Mouse (Mus musculus): ENCODE results near the gene Dhrs9.

- TF ChIP-seq EP300 (IDR thresholded peaks at IDR 0.05; ENCODE audit: low read length) (no peak), NELFE (IDR thresholded peaks at IDR 0.05; ENCODE audit: low read depth, low read length) (no peak), JUND (conservative IDR thresholded peaks at IDR 0.05; ENCODE audit: low read depth, low read length) (no peak), CTCF (conservative IDR thresholded peaks at IDR 0.05 in 1 of 2, IDR thresholded peaks at IDR 0.05 in 1 of 2; ENCODE audit: low read depth in 2 of 2, low read length in 2 of 2) (no peak), E2F4 (IDR thresholded peaks at IDR 0.05; ENCODE audit: insufficient replicate concordance, low read depth, low read length) (no peak), POLR2A (IDR thresholded peaks at IDR 0.05; ENCODE audit: low read depth, low read length) (no peak), ZC3H11A (IDR thresholded peaks at IDR 0.05; ENCODE audit: low read depth, low read length) (no peak), POLR2AphosphoS2 (IDR thresholded peaks at IDR 0.05; ENCODE audit: low read depth, low read length) (no peak), CHD2 (IDR thresholded peaks at IDR 0.05; ENCODE audit: low read length) (no peak)
Measured at GRCm38 (mm10) chr2:69364831-69365230, 15.4 kb upstream of the Dhrs9 start.

Measured in CH12.LX (cell line).